Mouse (Mus musculus): ENCODE data around the gene Cdr2l.
A peak's percentile ranks its signal among the peaks of the same experiment; 100 is the strongest.
"Not testable (repeated sequence)": the region's sequence is repeated elsewhere in the genome, so short reads cannot be mapped to it uniquely, and the experiment has no call there.

The Cdr2l gene

GRCm38 (mm10) chr11:115371354-115371753, 10.4 kb upstream of the Cdr2l start:
- no peak for DNase-seq (ENCODE audit: low spot score)

GRCm38 (mm10) chr11:115372015-115372414, 9.7 kb upstream of the Cdr2l start:
- DNase-seq (ENCODE audit: low spot score): no peak

- DNase-seq (ENCODE audit: low spot score): no peak
Measured at GRCm38 (mm10) chr11:115372737-115373136, 9.0 kb upstream of the Cdr2l start.

GRCm38 (mm10) chr11:115373805-115374694, 7.7 kb upstream of the Cdr2l start:
- DNase-seq (ENCODE audit: low spot score): no peak

- DNase-seq (ENCODE audit: low spot score): no peak
Measured at GRCm38 (mm10) chr11:115374695-115375425, 6.9 kb upstream of the Cdr2l start.

- DNase-seq (ENCODE audit: low spot score): no peak
Measured at GRCm38 (mm10) chr11:115376722-115377121, 5.0 kb upstream of the Cdr2l start.

- no peak for DNase-seq (ENCODE audit: low spot score)
Measured at GRCm38 (mm10) chr11:115377254-115377653, 4.5 kb upstream of the Cdr2l start.

GRCm38 (mm10) chr11:115377854-115378253, 3.9 kb upstream of the Cdr2l start:
- no peak for DNase-seq (ENCODE audit: low spot score)

- no peak for DNase-seq (ENCODE audit: low spot score)
Measured at GRCm38 (mm10) chr11:115381276-115381675, 440 bp upstream of the Cdr2l start.

GRCm38 (mm10) chr11:115382891-115383290, 1.2 kb downstream of the Cdr2l start:
- DNase-seq (ENCODE audit: low spot score): no peak

- no peak for DNase-seq (ENCODE audit: low spot score)
Measured at GRCm38 (mm10) chr11:115383701-115384474, 2.2 kb downstream of the Cdr2l start.

GRCm38 (mm10) chr11:115384587-115384986, 2.9 kb downstream of the Cdr2l start:
- DNase-seq (ENCODE audit: low spot score): no peak

- DNase-seq (ENCODE audit: low spot score): not testable (repeated sequence)
Measured at GRCm38 (mm10) chr11:115386859-115387258, 5.1 kb downstream of the Cdr2l start.

GRCm38 (mm10) chr11:115391358-115391757, 9.6 kb downstream of the Cdr2l start:
- no peak for DNase-seq (ENCODE audit: low spot score)

- no peak for DNase-seq (ENCODE audit: low spot score)
Measured at GRCm38 (mm10) chr11:115393721-115394325, 12.1 kb downstream of the Cdr2l start.

- no peak for DNase-seq (ENCODE audit: low spot score)
Measured at GRCm38 (mm10) chr11:115398085-115398484, 16.4 kb downstream of the Cdr2l start.

GRCm38 (mm10) chr11:115400126-115400525, 18.4 kb downstream of the Cdr2l start:
- DNase-seq (ENCODE audit: low spot score): no peak

GRCm38 (mm10) chr11:115400630-115401391, 19.1 kb downstream of the Cdr2l start:
- DNase-seq (ENCODE audit: low spot score): no peak

GRCm38 (mm10) chr11:115403338-115404124, 21.8 kb downstream of the Cdr2l start, which contains the start of gene Mrpl58:
TSS of gene Mrpl58 (plus strand) at chr11:115403752.
- peak; percentile 67 for DNase-seq (ENCODE audit: low spot score)

- no peak for DNase-seq (ENCODE audit: low spot score)
Measured at GRCm38 (mm10) chr11:115405723-115406122, 24.0 kb downstream of the Cdr2l start.
